Mouse (Mus musculus): ENCODE measurements around the gene Ndp. TPM values are rescaled to one million over a fixed set of nuclear protein-coding genes. Genes with fewer than 3 reads are reported as not detected.

Gene Ndp
- 0.75 and 0.79 TPM in 2 replicates for polyA plus RNA-seq (2015; fragmentation: Nextera tagmentation; extraction: Ambion mirVana)

DNA sequence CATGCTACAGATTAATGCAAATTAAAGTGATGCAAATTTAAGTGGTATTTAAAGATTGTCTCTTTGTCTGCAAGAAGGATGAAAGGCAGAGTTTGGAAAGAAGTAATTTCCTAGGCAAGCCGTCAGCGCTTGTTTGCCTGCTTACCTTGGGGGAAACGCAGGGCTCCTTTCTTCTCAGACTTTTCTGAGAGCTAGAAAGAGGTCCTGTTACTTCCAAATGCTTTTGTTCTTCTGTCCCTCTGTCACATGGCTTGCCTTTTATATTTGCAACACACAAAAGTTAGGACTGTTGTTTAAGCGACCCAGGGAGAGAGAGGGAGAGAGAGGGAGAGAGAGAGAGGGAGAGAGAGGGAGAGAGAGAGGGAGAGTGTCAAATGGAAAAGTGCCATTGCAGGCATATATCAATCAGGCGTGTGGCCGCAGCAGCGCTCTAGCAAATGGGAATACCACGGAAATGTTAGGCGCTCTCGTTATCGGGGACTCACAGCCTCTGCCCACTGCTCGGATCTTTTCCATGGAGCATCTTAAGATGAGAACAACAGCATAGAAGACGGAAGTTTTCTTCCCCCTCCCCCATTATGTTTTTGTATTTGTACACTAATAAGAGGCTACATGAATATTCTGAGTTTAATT lies at the start of gene Ndp:
Gene Ndp, minus strand, starts transcription at position 534 of the 633 bp plus-strand sequence.
- Histone ChIP-seq H3K4me2 (ENCODE audit: low read depth, low read length) (peak within 1 kb of the TSS; percentile 51), H3K4me1 (ENCODE audit: control insufficient read depth, insufficient read depth, low read length) (no peaks in the 10 kb centered on the region), H3K4me3 (ENCODE audit: low read length) (peak within 1 kb of the TSS; percentile 30), H3K9me3 (replicated peaks; ENCODE audit: control insufficient read depth, low read length) (no peaks in the 10 kb centered on the region), H3K27ac (ENCODE audit: low read length) (no peak within 1 kb of the TSS), H3K36me3 (ENCODE audit: control insufficient read depth, insufficient read depth) (no peaks in the 10 kb centered on the region), H3K27me3 (ENCODE audit: control insufficient read depth, insufficient read depth, low read length) (no peaks in the 10 kb centered on the region), H3K9ac (ENCODE audit: low read length) (no peak within 1 kb of the TSS; the same call in 1 of the 2 replicates)
- WGBS: 13% methylated on average over 12 of the region's 13 CpGs
- ATAC-seq (replicated peaks; ENCODE audit: extremely low read depth, insufficient read depth, low FRiP score): no peak

DNA sequence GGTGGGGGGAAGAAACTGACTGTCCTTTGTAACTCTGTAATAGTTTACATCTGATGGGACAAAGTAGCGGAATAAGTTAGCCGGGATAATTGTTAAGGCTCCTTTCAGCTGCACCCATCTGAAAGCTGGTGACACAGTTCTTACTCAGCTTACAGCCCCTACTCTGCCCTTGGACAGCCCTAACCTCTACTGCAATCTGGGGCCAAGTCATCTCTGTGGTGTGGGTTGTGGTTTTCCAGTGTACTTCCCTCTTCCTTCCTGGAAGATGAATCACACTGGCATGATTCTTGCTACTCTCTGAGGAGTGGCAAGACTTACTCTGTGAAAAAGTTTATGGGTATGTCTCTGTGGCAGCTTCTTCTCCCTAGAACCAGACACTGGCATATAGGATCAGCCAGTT lies 43.2 kb upstream of the Ndp start:
- no peak for ATAC-seq (replicated peaks; ENCODE audit: extremely low read depth, insufficient read depth, low FRiP score)
- WGBS: 88% methylated on average over 2 of the region's 2 CpGs

GRCm38 (mm10) chrX:16918006-16918405 lies 6.4 kb upstream of the Ndp start:
- no peak for ATAC-seq (replicated peaks; ENCODE audit: extremely low read depth, insufficient read depth, low FRiP score)
- no peak overlapping the region for H3K9ac ChIP-seq (ENCODE audit: low read length)
- H3K36me3 ChIP-seq (ENCODE audit: control insufficient read depth, insufficient read depth): no peaks in the 10 kb centered on the region
- no peaks in the 10 kb centered on the region for H3K4me1 ChIP-seq (ENCODE audit: control insufficient read depth, insufficient read depth, low read length)
- H3K4me3 ChIP-seq (ENCODE audit: low read length): no peak overlapping the region
- H3K9me3 ChIP-seq (replicated peaks; ENCODE audit: control insufficient read depth, low read length): no peaks in the 10 kb centered on the region
- H3K4me2 ChIP-seq (ENCODE audit: low read depth, low read length): no peak overlapping the region
- no peak overlapping the region for H3K27ac ChIP-seq (ENCODE audit: low read length)
- H3K27me3 ChIP-seq (ENCODE audit: control insufficient read depth, insufficient read depth, low read length): no peaks in the 10 kb centered on the region

More for the DNA sequence above, 43.2 kb upstream of the Ndp start:
- Histone ChIP-seq H3K4me3 (ENCODE audit: low read length) (no peak overlapping the region), H3K9me3 (replicated peaks; ENCODE audit: control insufficient read depth, low read length) (no peaks in the 10 kb centered on the region), H3K4me1 (ENCODE audit: control insufficient read depth, insufficient read depth, low read length) (no peaks in the 10 kb centered on the region), H3K36me3 (ENCODE audit: control insufficient read depth, insufficient read depth) (no peaks in the 10 kb centered on the region), H3K27ac (ENCODE audit: low read length) (no peak overlapping the region), H3K27me3 (ENCODE audit: control insufficient read depth, insufficient read depth, low read length) (no peaks in the 10 kb centered on the region), H3K9ac (ENCODE audit: low read length) (no peak overlapping the region), H3K4me2 (ENCODE audit: low read depth, low read length) (no peak overlapping the region)

GRCm38 (mm10) chrX:16913118-16913517 lies 1.5 kb upstream of the Ndp start:
- no peaks in the 10 kb centered on the region for H3K9me3 ChIP-seq (replicated peaks; ENCODE audit: control insufficient read depth, low read length)
- no peaks in the 10 kb centered on the region for H3K27me3 ChIP-seq (ENCODE audit: control insufficient read depth, insufficient read depth, low read length)
- no peak overlapping the region for H3K4me2 ChIP-seq (ENCODE audit: low read depth, low read length)
- no peaks in the 10 kb centered on the region for H3K4me1 ChIP-seq (ENCODE audit: control insufficient read depth, insufficient read depth, low read length)
- no peak overlapping the region for H3K27ac ChIP-seq (ENCODE audit: low read length)
- no peak overlapping the region for H3K4me3 ChIP-seq (ENCODE audit: low read length)
- 65% methylated on average over 1 of the region's 1 CpGs for WGBS
- H3K36me3 ChIP-seq (ENCODE audit: control insufficient read depth, insufficient read depth): no peaks in the 10 kb centered on the region
- no peak for ATAC-seq (replicated peaks; ENCODE audit: extremely low read depth, insufficient read depth, low FRiP score)
- no peak overlapping the region for H3K9ac ChIP-seq (ENCODE audit: low read length)

DNA sequence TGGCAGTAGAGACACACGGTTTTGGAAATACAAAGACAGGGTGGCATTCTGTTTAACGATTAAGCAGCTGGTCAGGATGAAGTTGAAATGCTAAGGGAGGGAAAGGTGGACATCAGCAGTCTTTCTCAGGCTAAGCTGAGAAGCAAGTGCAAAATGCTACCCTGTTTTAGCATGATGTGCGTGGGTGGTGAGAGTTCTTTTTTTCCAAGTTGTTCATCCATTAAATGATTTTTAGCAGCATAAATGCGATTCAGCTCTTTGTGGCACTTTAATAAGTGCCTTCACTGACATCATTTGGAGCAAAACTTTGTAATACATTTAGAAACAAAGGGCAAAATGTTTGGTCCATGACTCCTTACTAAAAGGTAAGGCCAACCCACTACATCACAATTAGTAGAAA lies 337 bp upstream of the Ndp start:
- no peaks in the 10 kb centered on the region for H3K36me3 ChIP-seq (ENCODE audit: control insufficient read depth, insufficient read depth)
- peak overlapping the region; percentile 51 for H3K4me2 ChIP-seq (ENCODE audit: low read depth, low read length)
- H3K27me3 ChIP-seq (ENCODE audit: control insufficient read depth, insufficient read depth, low read length): no peaks in the 10 kb centered on the region
- no peaks in the 10 kb centered on the region for H3K9me3 ChIP-seq (replicated peaks; ENCODE audit: control insufficient read depth, low read length)
- no peak overlapping the region for H3K27ac ChIP-seq (ENCODE audit: low read length)
- H3K4me1 ChIP-seq (ENCODE audit: control insufficient read depth, insufficient read depth, low read length): no peaks in the 10 kb centered on the region
- H3K9ac ChIP-seq (ENCODE audit: low read length): no peak overlapping the region
- 47% methylated on average over 4 of the region's 4 CpGs for WGBS
- ATAC-seq (replicated peaks; ENCODE audit: extremely low read depth, insufficient read depth, low FRiP score): no peak
- peak overlapping the region; percentile 30; the same call in 1 of the 2 replicates for H3K4me3 ChIP-seq (ENCODE audit: low read length)

DNA sequence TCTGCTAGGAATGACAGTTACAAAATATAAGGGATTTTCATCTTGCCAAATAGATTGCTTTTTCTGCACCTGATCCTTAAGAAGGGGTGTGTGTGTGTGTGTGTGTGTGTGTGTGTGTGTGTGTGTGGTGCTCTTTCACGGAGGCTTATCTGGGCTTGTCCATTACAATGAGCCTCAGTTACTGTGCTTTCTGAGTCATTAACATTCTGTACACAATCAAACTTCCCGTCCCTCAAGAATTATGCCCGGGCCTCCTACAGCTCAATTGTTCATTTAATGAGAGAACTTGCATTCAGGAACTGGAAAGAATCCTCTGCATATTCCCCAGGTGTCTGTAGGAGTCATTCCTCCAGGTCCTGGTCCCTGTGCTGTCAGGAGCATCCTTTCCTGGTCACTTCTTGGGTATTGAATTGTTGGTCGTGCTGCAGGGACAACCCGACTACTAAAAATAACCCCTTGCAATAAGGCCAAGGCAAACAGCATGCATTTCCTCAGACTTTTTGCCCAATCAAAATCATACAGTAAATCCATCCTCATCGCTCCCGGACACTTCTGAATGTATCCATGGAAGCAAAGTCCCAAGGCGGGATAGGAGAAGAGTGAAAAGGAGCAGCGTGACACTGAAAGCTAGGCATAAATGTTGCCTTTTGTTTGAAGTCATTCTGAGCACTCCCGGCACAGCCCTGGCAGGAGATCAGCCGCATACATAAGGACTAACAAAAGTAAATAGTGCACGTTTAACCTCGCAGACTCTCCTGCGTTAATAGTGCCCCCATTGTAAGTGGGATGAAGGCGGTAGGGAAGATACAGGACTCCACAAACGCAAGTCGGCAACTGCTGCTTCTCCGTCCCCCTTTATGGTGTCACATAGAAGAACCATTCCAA lies 1.1 kb downstream of the Ndp start:
- Histone ChIP-seq H3K9ac (ENCODE audit: low read length) (no peak overlapping the region; the same call in 1 of the 2 replicates), H3K4me2 (ENCODE audit: low read depth, low read length) (peak overlapping the region; percentile 51), H3K9me3 (replicated peaks; ENCODE audit: control insufficient read depth, low read length) (no peaks in the 10 kb centered on the region), H3K4me1 (ENCODE audit: control insufficient read depth, insufficient read depth, low read length) (no peaks in the 10 kb centered on the region), H3K36me3 (ENCODE audit: control insufficient read depth, insufficient read depth) (no peaks in the 10 kb centered on the region), H3K4me3 (ENCODE audit: low read length) (peak overlapping the region; percentile 30), H3K27ac (ENCODE audit: low read length) (no peak overlapping the region), H3K27me3 (ENCODE audit: control insufficient read depth, insufficient read depth, low read length) (no peaks in the 10 kb centered on the region)
- ATAC-seq (replicated peaks; ENCODE audit: extremely low read depth, insufficient read depth, low FRiP score): no peak
- WGBS: 14% methylated on average over 18 of the region's 18 CpGs

DNA sequence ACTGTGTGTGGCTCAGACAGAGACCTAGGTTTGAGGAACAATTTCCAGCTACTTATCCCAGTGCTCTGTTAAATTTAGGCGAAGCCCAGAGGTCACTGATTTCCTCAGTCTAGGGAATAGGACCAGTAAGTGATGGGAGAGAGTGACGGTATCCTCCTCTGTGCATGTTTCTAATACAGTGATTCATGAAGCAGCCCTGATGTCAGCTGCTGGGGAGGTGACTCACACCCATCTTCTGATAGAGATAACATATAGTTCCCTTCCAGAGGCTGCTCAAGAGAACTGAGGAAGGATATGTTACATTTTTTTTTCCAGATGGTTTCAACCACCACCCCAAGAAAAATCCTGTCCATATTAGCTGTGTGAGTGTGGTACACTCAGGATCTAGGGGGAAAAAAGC lies 2.9 kb downstream of the Ndp start:
- Histone ChIP-seq H3K27ac (ENCODE audit: low read length) (no peak overlapping the region), H3K9me3 (replicated peaks; ENCODE audit: control insufficient read depth, low read length) (no peaks in the 10 kb centered on the region), H3K9ac (ENCODE audit: low read length) (no peak overlapping the region), H3K4me3 (ENCODE audit: low read length) (no peak overlapping the region), H3K4me1 (ENCODE audit: control insufficient read depth, insufficient read depth, low read length) (no peaks in the 10 kb centered on the region), H3K4me2 (ENCODE audit: low read depth, low read length) (no peak overlapping the region), H3K36me3 (ENCODE audit: control insufficient read depth, insufficient read depth) (no peaks in the 10 kb centered on the region), H3K27me3 (ENCODE audit: control insufficient read depth, insufficient read depth, low read length) (no peaks in the 10 kb centered on the region)
- 67% methylated on average over 2 of the region's 2 CpGs for WGBS
- no peak for ATAC-seq (replicated peaks; ENCODE audit: extremely low read depth, insufficient read depth, low FRiP score)

DNA sequence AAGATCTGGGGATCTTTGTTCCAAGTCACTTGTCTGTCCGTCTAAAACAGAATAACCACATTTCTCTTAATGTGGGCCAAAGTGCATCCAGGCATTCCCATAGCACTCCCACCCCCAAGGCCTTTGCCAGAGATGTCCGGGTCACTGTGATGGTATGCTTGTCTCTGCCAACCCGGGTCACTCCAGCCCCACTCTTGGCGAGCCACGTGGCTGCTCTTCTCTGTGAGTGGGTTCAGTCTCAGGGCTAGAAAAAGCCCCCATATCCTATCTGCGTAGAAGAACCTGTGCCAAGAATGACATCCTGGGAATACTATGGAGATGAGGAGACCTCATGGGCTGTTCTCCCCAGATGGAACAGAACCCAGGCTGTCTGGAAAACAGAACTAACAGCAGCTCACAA lies 4.0 kb downstream of the Ndp start:
- Histone ChIP-seq H3K4me1 (ENCODE audit: control insufficient read depth, insufficient read depth, low read length) (no peaks in the 10 kb centered on the region), H3K27ac (ENCODE audit: low read length) (no peak overlapping the region), H3K9ac (ENCODE audit: low read length) (no peak overlapping the region), H3K4me3 (ENCODE audit: low read length) (no peak overlapping the region), H3K9me3 (replicated peaks; ENCODE audit: control insufficient read depth, low read length) (no peaks in the 10 kb centered on the region), H3K36me3 (ENCODE audit: control insufficient read depth, insufficient read depth) (no peaks in the 10 kb centered on the region), H3K27me3 (ENCODE audit: control insufficient read depth, insufficient read depth, low read length) (no peaks in the 10 kb centered on the region), H3K4me2 (ENCODE audit: low read depth, low read length) (no peak overlapping the region)
- WGBS: 46% methylated on average over 6 of the region's 6 CpGs
- ATAC-seq (replicated peaks; ENCODE audit: extremely low read depth, insufficient read depth, low FRiP score): no peak

Data from heart, embryonic 16.5 days (tissue).